Mouse (Mus musculus): ENCODE measurements around the gene Brap. TPM values are rescaled to one million over a fixed set of nuclear protein-coding genes. Genes with fewer than 3 reads are reported as not detected.

Gene Brap
- total RNA-seq, 4 experiments from 2014 or later, result 26.0 to 30.9 (median 29.3) TPM

- no peak for DNase-seq (ENCODE audit: low spot score)
These were observed 54.0 kb downstream of the Brap start for GRCm38 (mm10) chr5:121714331-121714730.

DNA sequence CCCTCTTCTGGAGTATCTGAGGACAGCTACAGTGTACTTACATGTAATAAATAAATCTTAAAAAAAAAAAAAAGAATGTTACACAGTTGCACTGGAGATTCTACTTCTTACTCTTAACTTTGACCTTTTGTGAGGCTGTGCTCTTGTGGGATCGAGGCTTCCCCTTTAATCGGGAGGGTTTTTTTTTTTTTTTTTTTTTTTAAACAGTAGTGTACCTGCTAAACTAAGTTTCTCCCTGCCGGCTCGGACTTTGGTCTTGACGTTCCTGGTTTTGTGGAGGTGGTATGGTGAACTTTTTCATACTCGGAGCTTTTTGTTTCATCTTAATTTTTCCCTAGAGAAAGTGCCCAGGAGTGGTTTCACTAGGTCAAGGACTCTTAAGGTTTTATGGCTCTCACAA, 54.6 kb downstream of the Brap start:
- DNase-seq (ENCODE audit: low spot score), result no peak

DNA sequence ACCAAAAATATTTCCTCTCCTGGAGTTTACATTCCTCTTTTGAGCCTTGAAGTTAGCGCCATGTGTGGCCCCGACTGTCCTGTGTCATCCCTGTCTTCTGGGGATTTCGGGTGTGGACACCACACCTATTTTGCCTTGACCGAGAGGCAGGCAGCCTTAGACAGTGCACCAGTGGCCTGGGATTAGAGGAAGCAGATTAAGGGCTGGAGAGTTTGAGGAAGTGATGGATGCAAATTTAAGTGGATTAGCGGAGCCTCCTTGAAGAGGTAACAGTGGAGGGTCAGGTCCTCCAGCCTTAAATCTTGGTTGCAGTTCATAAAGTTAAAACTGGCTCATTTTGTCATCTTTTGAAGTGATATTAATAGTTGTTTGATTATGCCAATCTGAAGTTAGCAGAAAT, 58.1 kb downstream of the Brap start:
- no peak for DNase-seq (ENCODE audit: low spot score)

GRCm38 (mm10) chr5:121720888-121721585, 60.7 kb downstream of the Brap start:
- no peak for DNase-seq (ENCODE audit: low spot score)

DNA sequence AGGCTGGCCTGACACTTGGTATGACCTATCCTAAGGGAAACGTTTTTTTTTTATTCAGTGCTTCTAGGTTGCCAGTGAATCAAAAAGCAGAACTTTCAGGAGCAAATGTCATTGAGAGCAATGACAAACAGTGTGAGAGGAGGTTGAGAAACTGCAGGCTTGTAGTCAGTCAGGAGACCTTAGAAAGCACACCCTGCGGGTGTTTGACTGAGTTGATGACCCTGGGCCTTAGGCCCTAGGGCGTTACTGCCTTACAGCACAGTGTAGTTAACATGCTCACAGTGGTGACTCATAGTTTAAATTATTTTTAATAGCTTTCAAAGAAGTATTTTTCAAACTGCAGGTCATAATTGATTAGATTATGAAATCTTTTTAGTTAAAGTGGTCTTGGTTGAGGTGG, 61.5 kb downstream of the Brap start:
- DNase-seq (ENCODE audit: low spot score), result no peak

DNA sequence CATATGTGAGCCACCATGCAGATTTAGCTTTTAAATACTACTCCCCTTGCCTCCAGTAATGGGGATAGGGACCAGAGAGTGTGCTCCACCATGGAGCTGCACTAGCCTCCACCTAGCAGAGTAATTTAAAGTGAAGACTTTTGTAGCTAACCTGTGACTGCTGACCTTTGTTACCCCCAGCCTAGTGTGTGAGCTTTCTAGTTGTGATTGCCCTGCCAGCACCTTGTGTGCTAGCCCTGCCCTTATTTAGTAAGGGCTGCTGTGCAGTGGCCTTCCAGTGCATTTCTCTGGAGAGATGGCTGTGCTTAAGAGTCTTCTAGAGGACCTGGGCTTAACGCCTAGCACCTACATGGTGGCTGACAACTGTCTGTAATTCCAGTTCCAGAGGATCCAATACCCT, 64.3 kb downstream of the Brap start:
- no peak for DNase-seq (ENCODE audit: low spot score)

DNA sequence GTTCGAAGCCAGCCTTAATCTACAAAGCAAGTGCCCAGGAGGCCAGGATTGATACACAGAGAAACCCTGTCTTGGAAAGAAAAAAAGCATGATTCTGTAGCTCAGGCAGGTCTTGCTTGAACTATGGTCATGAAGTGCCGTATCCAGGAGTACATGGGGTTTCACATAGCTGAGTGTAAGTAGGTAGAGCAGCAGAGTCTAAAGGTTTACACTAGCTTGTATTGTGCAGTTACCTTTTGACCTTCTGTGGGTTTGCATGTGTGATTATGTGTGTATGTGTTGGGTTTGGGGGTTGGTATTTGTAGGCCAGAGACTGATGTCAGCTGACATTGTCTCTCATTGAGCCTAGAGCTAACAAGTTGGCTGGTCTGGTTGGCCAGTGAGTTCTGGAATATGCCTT, 69.7 kb downstream of the Brap start:
- no peak for DNase-seq (ENCODE audit: low spot score)

- no peak for DNase-seq (ENCODE audit: low spot score)
These were observed 76.3 kb downstream of the Brap start for GRCm38 (mm10) chr5:121736641-121737040.

Other genes starting within 250 kb of the Brap start
- gene Tmem116, start 208.7 kb upstream of the Brap start, total RNA-seq (2022), result 10 to 100 TPM; 12.6 to 15.1 (median 13.4) TPM
- 10 to 100 TPM; 62.1 to 66.1 (median 64.4) TPM for gene Erp29, start 208.1 kb upstream of the Brap start, total RNA-seq (2022)
- gene Adam1b, start 157.1 kb upstream of the Brap start, total RNA-seq (2022), result not detected
- 1 to 10 TPM; 1.6 to 3.1 (median 2.3) TPM for gene Adam1a, start 115.1 kb upstream of the Brap start, total RNA-seq (2022)
- gene Gm42878, start 115.1 kb upstream of the Brap start, total RNA-seq (2022), result not detected
- 100 to 1,000 TPM; 104 to 124 (median 121) TPM for gene Mapkapk5, start 114.7 kb upstream of the Brap start, total RNA-seq (2022)
- gene Aldh2, start 66.7 kb upstream of the Brap start, total RNA-seq (2022), result 100 to 1,000 TPM; 363 to 434 (median 401) TPM
- gene Acad12, start 41.6 kb upstream of the Brap start, total RNA-seq (2022), result 100 to 1,000 TPM in 2 of 4 experiments, 10 to 100 TPM in 2; 97.0 to 106 (median 99.0) TPM
- 10 to 100 TPM; 26.3 to 29.6 (median 26.9) TPM for gene Acad10, start within 50 bp of the Brap start, total RNA-seq (2022)
- 100 to 1,000 TPM; 143 to 153 (median 147) TPM for gene Atxn2, start 50.8 kb downstream of the Brap start, total RNA-seq (2022)
- gene Sh2b3, start 177.1 kb downstream of the Brap start, total RNA-seq (2022), result 10 to 100 TPM; 19.2 to 23.0 (median 22.3) TPM
- 10 to 100 TPM in 1 of 4 experiments, 1 to 10 TPM in 3; 8.6 to 10.1 (median 9.1) TPM for gene Pheta1, start 188.4 kb downstream of the Brap start, total RNA-seq (2022)